Mouse (Mus musculus) heart, postnatal 0 days (tissue): ENCODE data around the gene 1700113H08Rik. TPM values are rescaled to one million over a fixed set of nuclear protein-coding genes. Genes with fewer than 3 reads are reported as not detected.

Experiments
- ATAC-seq: fragments of 200-750 bp; cut with Nextera tagmentation; 2 replicates; pipeline ENCODE4 v1.8.0; 2017; ENCODE audit warnings: low read depth, moderate number of reproducible peaks, moderate library complexity; ENCODE audit not compliant: insufficient read depth
- DNase-seq: peaks from one replicate; pipeline ENCODE4 v3.0.0-alpha.2; 2016; ENCODE audit warnings: low spot score
- H3K27ac ChIP-seq: fragments of 300-500 bp; sonication (generic); 2 replicates; pipeline ENCODE4 v1.5.1; 2014; ENCODE audit warnings: low read depth, mild to moderate bottlenecking
- H3K27me3 ChIP-seq: fragments of 300-500 bp; sonication (generic); 2 replicates; pipeline ENCODE4 v1.6.1; 2014; ENCODE audit warnings: low read length, mixed read lengths; ENCODE audit not compliant: control insufficient read depth, insufficient read depth
- H3K36me3 ChIP-seq: fragments of 300-500 bp; sonication (generic); replicated peaks from 2 replicates; pipeline ENCODE4 v1.6.1; 2014; ENCODE audit warnings: low read length, mixed read lengths; ENCODE audit not compliant: control insufficient read depth, insufficient read depth
- H3K4me1 ChIP-seq: fragments of 300-500 bp; sonication (generic); 2 replicates; pipeline ENCODE4 v1.6.1; 2014; ENCODE audit warnings: antibody characterized with exemption; ENCODE audit not compliant: control insufficient read depth, insufficient read depth
- H3K4me2 ChIP-seq: fragments of 300-500 bp; sonication (generic); 2 replicates; pipeline ENCODE4 v1.6.1; 2014; ENCODE audit warnings: low read depth, mild to moderate bottlenecking, low read length, moderate library complexity
- H3K4me3 ChIP-seq: fragments of 300-500 bp; sonication (generic); 2 replicates; pipeline ENCODE4 v1.5.1; 2014; ENCODE audit warnings: low read depth, low read length
- H3K9ac ChIP-seq: fragments of 300-500 bp; sonication (generic); replicated peaks from 2 replicates; pipeline ENCODE4 v1.6.1; 2014; ENCODE audit warnings: low read depth, low read length, mixed read lengths
- H3K9me3 ChIP-seq: fragments of 300-500 bp; sonication (generic); replicated peaks from 2 replicates; pipeline ENCODE4 v1.6.1; 2016; ENCODE audit warnings: low read length; ENCODE audit not compliant: control insufficient read depth
- CTCF ChIP-seq: IDR thresholded peaks from 2 replicates; pipeline ENCODE4 v1.5.1; 2016; ENCODE audit warnings: antibody characterized with exemption, control low read depth, low read depth
- EP300 ChIP-seq: IDR thresholded peaks from 2 replicates; pipeline ENCODE4 v1.6.1; 2016; ENCODE audit warnings: antibody characterized with exemption, low read depth
- WGBS: fragments of 180-500 bp; shearing (Covaris S2); extraction: QIAGEN DNeasy Blood & Tissue Kit; methylation state at CpG from one replicate; pipeline ENCODE4 v1.1.7; 2014; 5-methylcytosine and 5-hydroxymethylcytosine counted together
- polyA plus RNA-seq: library from polyadenylated mRNA; unstranded; fragments of >200 nt; fragmentation: Nextera tagmentation; extraction: Ambion mirVana; gene quantifications from 2 replicates; pipeline ENCODE4 v1.2.1, GENCODE M21; 2015
- total RNA-seq: library from RNA; depleted of rRNA; stranded (reverse); fragments of >200 nt; gene quantifications from 2 replicates; pipeline ENCODE4 v1.2.3, GENCODE M21; 2014; ENCODE audit warnings: low replicate concordance

Gene 1700113H08Rik
- total and polyA plus RNA-seq, 2 experiments from 2014 or later = 0.49 TPM; not detected in 1

GRCm38 (mm10) chr10:87126186-87126824, 68.5 kb downstream of the 1700113H08Rik start:
- DNase-seq = no peak
- H3K27ac ChIP-seq = no peak overlapping the region
- ATAC-seq = no peak
- H3K27me3 ChIP-seq = no peaks in the 10 kb centered on the region
- H3K4me2 ChIP-seq = no peak overlapping the region
- no peak overlapping the region for H3K4me3 ChIP-seq
- no peak overlapping the region for H3K9ac ChIP-seq
- H3K4me1 ChIP-seq = no peaks in the 10 kb centered on the region
- H3K36me3 ChIP-seq = no peaks in the 10 kb centered on the region
- no peaks in the 10 kb centered on the region for H3K9me3 ChIP-seq
- TF ChIP-seq CTCF (peak; percentile 16; the same call in 1 of the 2 replicates), EP300 (no peak)
- 79% methylated on average over 12 of the region's 12 CpGs for WGBS

GRCm38 (mm10) chr10:87151050-87151449, 93.2 kb downstream of the 1700113H08Rik start:
- Histone ChIP-seq H3K9ac (no peak overlapping the region), H3K4me1 (no peaks in the 10 kb centered on the region), H3K27me3 (no peaks in the 10 kb centered on the region), H3K9me3 (no peaks in the 10 kb centered on the region), H3K27ac (no peak overlapping the region), H3K4me2 (no peak overlapping the region), H3K4me3 (no peak overlapping the region), H3K36me3 (no peaks in the 10 kb centered on the region)
- WGBS = 89% methylated on average over 6 of the region's 6 CpGs
- TF ChIP-seq CTCF = no peak
- TF ChIP-seq EP300 = no peak
- ATAC-seq (no peak), DNase-seq (no peak)

DNA sequence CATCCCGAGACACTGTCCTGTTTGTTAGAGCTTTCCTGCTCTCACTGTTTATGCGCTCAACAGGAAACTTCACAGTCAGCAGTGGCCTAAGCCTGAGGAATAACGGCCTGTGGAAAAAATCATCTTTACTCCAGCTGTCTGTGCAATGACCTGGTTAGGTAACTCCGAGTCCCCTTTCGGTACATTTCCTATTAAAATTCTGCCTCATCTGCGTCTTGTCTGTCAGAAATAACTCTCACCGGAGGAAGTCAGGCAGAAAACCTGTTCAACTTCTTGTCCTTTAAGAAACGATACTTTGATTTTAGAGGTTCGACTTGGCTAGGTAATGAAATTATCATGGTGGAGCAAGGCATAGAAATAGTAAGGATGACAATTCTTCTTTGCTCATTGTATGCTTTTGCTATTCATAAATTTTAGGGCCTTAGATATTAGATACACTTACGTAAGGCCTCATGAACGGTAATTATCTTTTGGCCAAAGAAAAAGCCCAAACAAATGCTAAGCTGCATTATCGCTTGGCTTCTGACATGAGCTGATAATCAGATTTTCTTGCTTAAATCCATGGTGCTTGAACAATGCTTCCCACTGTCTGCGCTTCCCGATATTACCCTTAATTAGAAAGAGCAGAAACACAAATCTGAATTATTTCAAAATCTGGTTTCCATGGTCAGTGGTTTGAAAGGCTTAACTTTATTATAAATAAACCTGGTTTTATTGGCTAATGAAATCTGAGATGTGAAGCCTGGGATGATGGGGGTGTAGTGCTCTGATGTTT, 96.1 kb downstream of the 1700113H08Rik start:
- no peak overlapping the region for H3K27ac ChIP-seq
- no peaks in the 10 kb centered on the region for H3K36me3 ChIP-seq
- no peak for DNase-seq
- ATAC-seq = no peak
- H3K4me3 ChIP-seq = no peak overlapping the region
- no peaks in the 10 kb centered on the region for H3K27me3 ChIP-seq
- TF ChIP-seq EP300 = no peak
- no peak for TF ChIP-seq CTCF
- H3K9me3 ChIP-seq = no peaks in the 10 kb centered on the region
- 76% methylated on average over 14 of the region's 14 CpGs for WGBS
- H3K4me1 ChIP-seq = no peaks in the 10 kb centered on the region
- no peak overlapping the region for H3K9ac ChIP-seq
- H3K4me2 ChIP-seq = no peak overlapping the region

GRCm38 (mm10) chr10:87159781-87160180, 101.9 kb downstream of the 1700113H08Rik start:
- Histone ChIP-seq H3K9ac (no peak overlapping the region), H3K36me3 (no peaks in the 10 kb centered on the region), H3K4me1 (no peaks in the 10 kb centered on the region), H3K27ac (no peak overlapping the region), H3K9me3 (no peaks in the 10 kb centered on the region), H3K27me3 (no peaks in the 10 kb centered on the region), H3K4me3 (no peak overlapping the region), H3K4me2 (no peak overlapping the region)
- WGBS = 69% methylated on average over 9 of the region's 9 CpGs
- ATAC-seq = no peak
- no peak for DNase-seq
- TF ChIP-seq CTCF = no peak
- TF ChIP-seq EP300 = no peak

DNA sequence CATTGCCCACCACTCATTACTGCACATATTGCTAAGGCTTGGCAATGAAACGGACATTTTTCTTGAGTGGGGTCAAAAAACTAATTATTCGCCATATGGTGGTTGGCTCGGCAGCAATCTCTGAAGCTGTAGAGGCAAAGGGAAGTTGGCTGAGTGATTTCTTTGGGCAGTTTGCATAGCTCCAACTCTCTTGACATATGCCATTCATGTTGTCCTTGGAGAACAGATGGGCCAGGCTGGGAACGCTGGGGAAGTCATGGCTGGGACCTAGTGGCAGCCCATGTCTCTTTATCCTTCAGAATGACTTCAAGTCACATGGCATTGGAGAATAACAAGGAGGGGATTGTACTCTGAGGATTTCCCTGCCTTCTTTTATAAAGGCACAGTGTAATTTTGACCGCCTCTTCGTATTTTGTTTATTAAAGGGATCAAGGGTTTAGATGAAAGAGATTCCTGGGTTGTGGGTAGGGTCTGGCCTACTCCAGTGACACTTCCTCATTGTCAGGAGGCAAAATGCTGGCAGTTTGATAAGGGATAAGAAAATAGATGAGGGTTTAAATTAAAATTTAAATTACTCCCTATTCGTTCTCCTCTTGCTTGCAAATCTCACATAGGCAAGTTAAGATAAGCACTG, 138.4 kb downstream of the 1700113H08Rik start:
- no peak overlapping the region for H3K27ac ChIP-seq
- DNase-seq (no peak), ATAC-seq (no peak)
- TF ChIP-seq CTCF = no peak
- TF ChIP-seq EP300 = no peak
- no peak overlapping the region for H3K4me3 ChIP-seq
- H3K9me3 ChIP-seq = no peaks in the 10 kb centered on the region
- H3K36me3 ChIP-seq = no peaks in the 10 kb centered on the region
- WGBS = 70% methylated on average over 7 of the region's 7 CpGs
- H3K4me1 ChIP-seq = no peaks in the 10 kb centered on the region
- no peak overlapping the region for H3K9ac ChIP-seq
- H3K27me3 ChIP-seq = no peaks in the 10 kb centered on the region
- no peak overlapping the region for H3K4me2 ChIP-seq
